Mouse (Mus musculus) cortical plate, adult 2 months (tissue): ENCODE data around the gene Ecm2.

Experiments
- CTCF ChIP-seq: fragments of 200-500 bp; IDR thresholded peaks from 2 replicates; pipeline ENCODE4 v1.5.1; 2011; ENCODE audit warnings: mild to moderate bottlenecking, control low read depth, low read length; ENCODE audit not compliant: insufficient read depth; ENCODE audit errors: extremely low read depth
- POLR2A ChIP-seq: fragments of 200-500 bp; IDR thresholded peaks from 2 replicates; pipeline ENCODE4 v1.6.1; 2011; ENCODE audit warnings: mild to moderate bottlenecking, low read length, control low read depth; ENCODE audit not compliant: insufficient read depth; ENCODE audit errors: extremely low read depth

DNA sequence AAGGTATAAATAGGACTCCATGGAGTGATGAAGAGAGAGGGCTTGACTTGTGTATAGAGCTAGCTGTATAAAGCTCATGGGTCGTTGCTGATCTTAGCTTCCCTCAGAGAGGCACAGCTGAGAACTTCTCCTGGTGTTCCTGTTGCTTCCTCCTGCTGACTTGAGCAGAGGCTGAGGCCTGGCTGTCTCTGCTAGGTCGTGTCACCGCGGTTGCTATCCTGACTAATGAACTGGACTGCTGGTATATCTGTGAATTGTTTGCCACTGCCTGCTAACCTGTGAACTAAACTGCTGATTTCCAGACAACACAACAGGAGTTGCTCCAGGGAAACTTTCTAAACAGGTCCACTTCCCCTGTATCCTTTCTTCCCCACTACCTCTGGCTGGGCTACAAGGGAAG lies 34.3 kb upstream of the Ecm2 start:
- TF ChIP-seq POLR2A = no peak
- no peak for TF ChIP-seq CTCF
